Mouse (Mus musculus) cortical plate, adult 2 months (tissue): ENCODE measurements around the gene Pign. TPM values are rescaled to one million over a fixed set of nuclear protein-coding genes. Genes with fewer than 3 reads are reported as not detected.

Source experiments
- H3K27ac ChIP-seq: fragments of 200-500 bp; 2 replicates; pipeline ENCODE4 v1.5.1; 2012; ENCODE audit warnings: low read length, control low read depth, inconsistent platforms; ENCODE audit not compliant: insufficient read depth
- H3K4me1 ChIP-seq: fragments of 200-500 bp; 2 replicates; pipeline ENCODE4 v1.6.1; 2011; ENCODE audit warnings: low read length; ENCODE audit not compliant: control insufficient read depth, insufficient read depth
- H3K4me3 ChIP-seq: fragments of 200-500 bp; 2 replicates; pipeline ENCODE4 v1.5.1; 2011; ENCODE audit warnings: mild to moderate bottlenecking, low read length, control low read depth; ENCODE audit not compliant: insufficient read depth
- CTCF ChIP-seq: fragments of 200-500 bp; IDR thresholded peaks from 2 replicates; pipeline ENCODE4 v1.5.1; 2011; ENCODE audit warnings: mild to moderate bottlenecking, control low read depth, low read length; ENCODE audit not compliant: insufficient read depth; ENCODE audit errors: extremely low read depth
- POLR2A ChIP-seq: fragments of 200-500 bp; IDR thresholded peaks from 2 replicates; pipeline ENCODE4 v1.6.1; 2011; ENCODE audit warnings: mild to moderate bottlenecking, low read length, control low read depth; ENCODE audit not compliant: insufficient read depth; ENCODE audit errors: extremely low read depth
- polyA plus RNA-seq: library from polyadenylated mRNA; depleted of rRNA; stranded (reverse); fragments of >200 nt; gene quantifications from 2 replicates; pipeline ENCODE4 v1.2.3, GENCODE M21; 2012; rRNA removed

The Pign gene
- polyA plus RNA-seq, 1 experiment = 18.4 TPM

GRCm38 (mm10) chr1:105518101-105518500 lies 145.4 kb downstream of the Pign start:
- TF ChIP-seq CTCF (no peak), POLR2A (no peak)
- Histone ChIP-seq H3K4me3 (no peak overlapping the region), H3K4me1 (no peaks in the 10 kb centered on the region), H3K27ac (no peak overlapping the region)

- Histone ChIP-seq H3K27ac (no peak overlapping the region), H3K4me3 (no peak overlapping the region), H3K4me1 (no peaks in the 10 kb centered on the region)
- TF ChIP-seq CTCF = no peak
- TF ChIP-seq POLR2A = no peak
Observed at GRCm38 (mm10) chr1:105507116-105507515, 156.4 kb downstream of the Pign start.

GRCm38 (mm10) chr1:105492626-105493025 lies 170.9 kb downstream of the Pign start:
- no peak for TF ChIP-seq CTCF
- H3K4me1 ChIP-seq = no peaks in the 10 kb centered on the region
- H3K4me3 ChIP-seq = no peak overlapping the region
- no peak overlapping the region for H3K27ac ChIP-seq

- no peak overlapping the region for H3K27ac ChIP-seq
- TF ChIP-seq POLR2A (no peak), CTCF (no peak)
Observed at GRCm38 (mm10) chr1:105489456-105489855, 174.0 kb downstream of the Pign start.

GRCm38 (mm10) chr1:105487037-105487436 lies 176.4 kb downstream of the Pign start:
- H3K4me3 ChIP-seq = no peak overlapping the region
- TF ChIP-seq CTCF = no peak
- TF ChIP-seq POLR2A = no peak
- no peaks in the 10 kb centered on the region for H3K4me1 ChIP-seq
- H3K27ac ChIP-seq = no peak overlapping the region

More at GRCm38 (mm10) chr1:105489456-105489855, 174.0 kb downstream of the Pign start:
- Histone ChIP-seq H3K4me3 (no peak overlapping the region), H3K4me1 (no peaks in the 10 kb centered on the region)

Other genes with a start within 250 kb of the Pign start
- gene Relch, start 184 bp upstream of the Pign start, polyA plus RNA-seq = 39.6 and 40.3 TPM in 2 replicates
- 3.9 and 4.0 TPM in 2 replicates for gene Tnfrsf11a, start 117.0 kb upstream of the Pign start, polyA plus RNA-seq